Mouse (Mus musculus) gastrocnemius, postnatal 14 days (tissue): Measurements from ENCODE around the gene Gm20605. TPM values are rescaled to one million over a fixed set of nuclear protein-coding genes. Genes with fewer than 3 reads are reported as not detected.
A peak's percentile ranks its signal among the peaks of the same experiment; 100 is the strongest.
"Not testable (repeated sequence)": the region's sequence is repeated elsewhere in the genome, so short reads cannot be mapped to it uniquely, and the experiment has no call there.

Experiments
- DNase-seq: peaks from one replicate; pipeline ENCODE4 v3.0.0; 2021; ENCODE audit warnings: mixed read lengths
- intact Hi-C: fragments of 180-260 bp; cut with DNase I; formaldehyde crosslinking; loops from one replicate; pipeline ENCODE4 v1.15.1; 2025; ENCODE audit warnings: low total_unique reads
- total RNA-seq, 2 experiments: library from RNA; stranded (reverse); gene quantifications; 2 replicates each; pipeline ENCODE4 v1.2.3; 2021

The Gm20605 gene
- total RNA-seq, 2 experiments from 2014 or later: 3.0 to 3.6 TPM

GRCm38 (mm10) chr5:137610056-137610455 is 18.9 kb upstream of the Gm20605 start:
- no peak for DNase-seq
- intact Hi-C loops: no loop called here

- intact Hi-C loops: no loop called here
These were observed 18.3 kb upstream of the Gm20605 start for GRCm38 (mm10) chr5:137610548-137611244.

GRCm38 (mm10) chr5:137611245-137611602 is 17.8 kb upstream of the Gm20605 start:
- intact Hi-C loops: no loop called here
- DNase-seq: peak; percentile 89

More at GRCm38 (mm10) chr5:137610548-137611244, 18.3 kb upstream of the Gm20605 start:
- peak; percentile 92 for DNase-seq

GRCm38 (mm10) chr5:137613076-137613475 is 15.9 kb upstream of the Gm20605 start:
- intact Hi-C loops: no loop called here
- no peak for DNase-seq

GRCm38 (mm10) chr5:137613550-137613949 is 15.4 kb upstream of the Gm20605 start, which contains the start of gene Pcolce:
Gene Pcolce (minus strand): TSS chr5:137613784.
- intact Hi-C loops: no loop called here
- peak; percentile 58 for DNase-seq

GRCm38 (mm10) chr5:137614921-137615320 is 14.1 kb upstream of the Gm20605 start:
- DNase-seq, intact Hi-C loops: not testable (repeated sequence)

- DNase-seq: no peak
- intact Hi-C loops: no loop called here
These were observed 13.6 kb upstream of the Gm20605 start for GRCm38 (mm10) chr5:137615347-137615746.

GRCm38 (mm10) chr5:137623937-137624530 is 4.9 kb upstream of the Gm20605 start:
- intact Hi-C loops: loop anchor here (2.0 kb wide), 1 partner anchor 21 kb away; no protein-coding TSS in a partner anchor
- no peak for DNase-seq

- intact Hi-C loops: no loop called here
These were observed 984 bp upstream of the Gm20605 start for GRCm38 (mm10) chr5:137627991-137628390.

GRCm38 (mm10) chr5:137629306-137629721 is 339 bp downstream of the Gm20605 start:
- intact Hi-C loops: no loop called here
- no peak for DNase-seq

More at GRCm38 (mm10) chr5:137627991-137628390, 984 bp upstream of the Gm20605 start:
- DNase-seq: no peak

- intact Hi-C loops: loop anchor here (10.0 kb wide), 1 partner anchor 105 kb away; no protein-coding TSS in a partner anchor
- DNase-seq: no peak
These were observed 1.1 kb downstream of the Gm20605 start for GRCm38 (mm10) chr5:137629906-137630545.

GRCm38 (mm10) chr5:137630602-137631001 is 1.6 kb downstream of the Gm20605 start:
- no peak for DNase-seq
- intact Hi-C loops: loop anchor here (10.0 kb wide), 1 partner anchor 106 kb away; no protein-coding TSS in a partner anchor

- DNase-seq: no peak
- intact Hi-C loops: loop anchor here (10.0 kb wide), 1 partner anchor 106 kb away; no protein-coding TSS in a partner anchor
These were observed 2.2 kb downstream of the Gm20605 start for GRCm38 (mm10) chr5:137631171-137631570.

- intact Hi-C loops: loop anchor here (10.0 kb wide), 1 partner anchor 107 kb away; no protein-coding TSS in a partner anchor
- no peak for DNase-seq
These were observed 2.6 kb downstream of the Gm20605 start for GRCm38 (mm10) chr5:137631591-137631990.

GRCm38 (mm10) chr5:137633397-137634084 is 4.6 kb downstream of the Gm20605 start:
- intact Hi-C loops: loop anchor here (10.0 kb wide), 1 partner anchor 109 kb away; no protein-coding TSS in a partner anchor
- DNase-seq: no peak

- intact Hi-C loops: loop anchor here (10.0 kb wide), 1 partner anchor 115 kb away; no protein-coding TSS in a partner anchor
- no peak for DNase-seq
These were observed 10.5 kb downstream of the Gm20605 start for GRCm38 (mm10) chr5:137639472-137639871.

- no peak for DNase-seq
- intact Hi-C loops: no loop called here
These were observed 12.1 kb downstream of the Gm20605 start, which contains the start of gene Sap25 for GRCm38 (mm10) chr5:137641054-137641453. Gene Sap25 (plus strand): TSS chr5:137641334.

GRCm38 (mm10) chr5:137642886-137643285 is 13.9 kb downstream of the Gm20605 start:
- DNase-seq: no peak
- intact Hi-C loops: no loop called here

- DNase-seq: no peak
- intact Hi-C loops: no loop called here
These were observed 15.5 kb downstream of the Gm20605 start for GRCm38 (mm10) chr5:137644484-137644883.
